Mouse (Mus musculus) embryonic fibroblast, embryonic 13.5 days (primary cell): ENCODE results near the gene Cracr2a. TPM values are rescaled to one million over a fixed set of nuclear protein-coding genes. Genes with fewer than 3 reads are reported as not detected.

Experiments
- H3K27ac ChIP-seq: 2 replicates; pipeline ENCODE4 v1.5.1; 2012; ENCODE audit warnings: low read length, control low read depth, inconsistent platforms; ENCODE audit not compliant: insufficient read depth
- H3K4me1 ChIP-seq: 2 replicates; pipeline ENCODE4 v1.6.1; 2011; ENCODE audit warnings: low read length; ENCODE audit not compliant: control insufficient read depth, insufficient read depth
- H3K4me3 ChIP-seq: 2 replicates; pipeline ENCODE4 v1.5.1; 2011; ENCODE audit warnings: mild to moderate bottlenecking, control low read depth, low read length; ENCODE audit not compliant: insufficient read depth
- CTCF ChIP-seq: IDR thresholded peaks from 2 replicates; pipeline ENCODE4 v1.5.1; 2011; ENCODE audit warnings: mild to moderate bottlenecking, control low read depth, low read length, moderate library complexity, borderline replicate concordance; ENCODE audit not compliant: insufficient read depth
- POLR2A ChIP-seq: IDR thresholded peaks from 2 replicates; pipeline ENCODE4 v1.6.1; 2011; ENCODE audit warnings: low read depth, mild to moderate bottlenecking, control low read depth, low read length, moderate library complexity
- polyA plus RNA-seq: library from polyadenylated mRNA; stranded (reverse); fragments of >200 nt; gene quantifications from 2 replicates; pipeline ENCODE4 v1.2.4, GENCODE M21; 2011; ENCODE audit warnings: low read depth; ENCODE audit not compliant: missing spikeins, insufficient read length

Cracr2a gene
- polyA plus RNA-seq, 1 experiment, result 0.72 TPM

DNA sequence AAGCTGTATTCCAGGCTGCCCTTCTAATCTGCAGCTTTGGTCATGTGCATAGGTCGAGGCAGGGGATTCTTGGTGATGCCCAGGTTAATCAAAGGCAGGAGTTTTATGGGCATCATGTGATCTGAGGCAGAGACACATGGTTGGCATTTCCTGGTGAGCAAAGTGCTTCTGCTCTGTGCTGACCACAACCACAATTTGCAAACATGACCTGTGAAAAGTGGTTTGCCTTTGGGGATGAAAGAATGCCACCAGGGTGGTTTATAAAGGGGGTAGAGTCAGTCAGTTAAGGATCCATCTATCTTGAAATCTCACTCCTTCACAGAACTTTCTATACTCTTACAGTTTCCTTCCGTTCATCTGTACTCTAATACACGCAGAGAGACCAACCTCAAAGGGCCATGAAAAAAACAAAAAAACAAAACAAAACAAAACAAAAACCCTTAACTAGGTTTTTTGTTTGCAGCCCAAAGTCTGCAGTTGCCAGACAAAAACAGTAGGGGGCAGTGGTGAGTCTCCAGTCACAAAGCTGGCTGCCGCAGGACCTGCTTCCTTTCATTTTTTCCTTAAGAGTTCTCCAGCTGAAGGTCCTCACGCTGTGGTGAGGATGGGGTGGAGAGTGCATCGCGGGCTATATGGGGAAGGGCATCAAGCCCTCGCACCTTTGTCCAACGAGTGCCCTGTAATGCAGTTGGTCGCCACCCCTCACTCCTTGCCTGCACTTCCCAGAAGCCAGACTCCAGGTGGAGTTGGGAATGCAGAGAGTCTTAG, 56.3 kb downstream of the Cracr2a start:
- H3K4me1 ChIP-seq, result no peaks in the 10 kb centered on the region
- TF ChIP-seq CTCF (no peak), POLR2A (no peak)

DNA sequence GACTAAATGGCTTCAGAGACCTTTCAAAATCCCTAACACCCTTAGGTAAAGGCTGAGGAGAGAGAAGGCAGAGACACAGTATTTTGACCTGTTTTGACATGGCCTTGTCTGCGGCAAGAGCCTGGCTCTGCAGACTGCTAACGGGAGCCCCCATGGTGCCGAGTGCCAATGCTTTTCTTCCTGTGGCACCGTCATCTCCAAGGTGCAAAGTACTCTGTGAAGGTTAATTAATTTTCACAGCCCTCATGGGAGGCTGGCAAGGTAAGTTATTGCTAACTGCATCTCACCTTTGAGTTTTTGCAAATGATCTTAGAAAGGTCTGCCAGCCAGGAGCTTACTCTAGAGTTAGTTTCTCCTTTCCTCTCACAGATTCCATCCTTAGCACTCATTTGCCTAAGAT, 57.5 kb downstream of the Cracr2a start:
- H3K27ac ChIP-seq, result no peak overlapping the region
- TF ChIP-seq POLR2A (no peak), CTCF (no peak)
- no peaks in the 10 kb centered on the region for H3K4me1 ChIP-seq
- H3K4me3 ChIP-seq, result no peak overlapping the region

More for the DNA sequence above, 56.3 kb downstream of the Cracr2a start:
- Histone ChIP-seq H3K4me3 (no peak overlapping the region), H3K27ac (no peak overlapping the region)

GRCm38 (mm10) chr6:127625135-127625534, 64.0 kb downstream of the Cracr2a start:
- no peak overlapping the region for H3K4me3 ChIP-seq
- H3K4me1 ChIP-seq, result no peaks in the 10 kb centered on the region
- no peak for TF ChIP-seq CTCF
- TF ChIP-seq POLR2A, result no peak
- no peak overlapping the region for H3K27ac ChIP-seq

GRCm38 (mm10) chr6:127627453-127627852, 66.3 kb downstream of the Cracr2a start:
- no peak overlapping the region for H3K27ac ChIP-seq
- H3K4me1 ChIP-seq, result no peaks in the 10 kb centered on the region
- H3K4me3 ChIP-seq, result no peak overlapping the region
- TF ChIP-seq POLR2A, result no peak
- no peak for TF ChIP-seq CTCF

GRCm38 (mm10) chr6:127629249-127629648, 68.1 kb downstream of the Cracr2a start:
- no peak overlapping the region for H3K27ac ChIP-seq
- no peak for TF ChIP-seq CTCF
- TF ChIP-seq POLR2A, result no peak
- H3K4me1 ChIP-seq, result no peaks in the 10 kb centered on the region
- H3K4me3 ChIP-seq, result no peak overlapping the region

GRCm38 (mm10) chr6:127634858-127635257, 73.7 kb downstream of the Cracr2a start:
- TF ChIP-seq CTCF, result no peak
- TF ChIP-seq POLR2A, result no peak
- Histone ChIP-seq H3K4me3 (no peak overlapping the region), H3K4me1 (peaks cover 3% of the 10 kb centered on the region), H3K27ac (no peak overlapping the region)

GRCm38 (mm10) chr6:127635462-127636189, 74.5 kb downstream of the Cracr2a start:
- TF ChIP-seq POLR2A (no peak), CTCF (no peak)
- H3K4me1 ChIP-seq, result peaks cover 3% of the 10 kb centered on the region

DNA sequence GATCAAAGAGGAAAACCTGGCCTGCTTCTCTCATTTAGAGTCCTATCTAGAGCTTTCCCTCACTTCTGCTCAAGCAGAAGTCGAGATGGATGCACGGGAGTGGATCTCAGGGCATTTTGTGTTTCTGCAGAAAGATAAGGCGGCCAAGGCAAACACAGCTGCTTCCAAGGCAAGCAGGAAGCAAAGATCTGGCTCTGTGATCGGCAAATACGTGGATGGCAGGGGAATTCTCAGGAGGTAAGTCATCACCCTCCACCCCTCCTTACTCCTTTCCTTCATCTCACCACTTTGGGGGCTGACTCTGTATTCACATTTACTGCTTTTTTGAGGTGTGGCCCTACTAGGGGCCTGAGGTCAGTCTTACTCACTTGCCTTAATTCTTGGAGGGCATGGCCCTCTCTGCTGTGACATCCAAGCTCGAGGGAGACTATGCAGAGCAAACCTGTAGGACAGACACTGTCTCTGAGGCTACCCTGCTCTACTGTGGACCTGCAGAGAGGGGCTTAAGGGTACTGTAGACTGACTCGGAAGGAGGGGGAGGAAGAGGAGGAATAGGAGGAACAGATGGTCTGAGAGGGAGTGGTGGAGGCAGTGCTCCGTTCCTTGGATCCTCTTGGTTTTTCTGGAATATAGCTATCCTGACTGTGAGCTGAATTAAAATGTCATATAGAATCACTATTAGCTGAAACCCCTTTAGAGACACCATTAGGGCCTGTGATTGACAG, 80.1 kb downstream of the Cracr2a start:
- no peak overlapping the region for H3K4me3 ChIP-seq
- H3K27ac ChIP-seq, result 0 out of 2 replicates have a peak overlapping the region, but pooled peaks have one; percentile 27
- peaks cover 7% of the 10 kb centered on the region; the same call in 1 of the 2 replicates for H3K4me1 ChIP-seq
- no peak for TF ChIP-seq CTCF

More at GRCm38 (mm10) chr6:127635462-127636189, 74.5 kb downstream of the Cracr2a start:
- no peak overlapping the region for H3K27ac ChIP-seq
- H3K4me3 ChIP-seq, result no peak overlapping the region

DNA sequence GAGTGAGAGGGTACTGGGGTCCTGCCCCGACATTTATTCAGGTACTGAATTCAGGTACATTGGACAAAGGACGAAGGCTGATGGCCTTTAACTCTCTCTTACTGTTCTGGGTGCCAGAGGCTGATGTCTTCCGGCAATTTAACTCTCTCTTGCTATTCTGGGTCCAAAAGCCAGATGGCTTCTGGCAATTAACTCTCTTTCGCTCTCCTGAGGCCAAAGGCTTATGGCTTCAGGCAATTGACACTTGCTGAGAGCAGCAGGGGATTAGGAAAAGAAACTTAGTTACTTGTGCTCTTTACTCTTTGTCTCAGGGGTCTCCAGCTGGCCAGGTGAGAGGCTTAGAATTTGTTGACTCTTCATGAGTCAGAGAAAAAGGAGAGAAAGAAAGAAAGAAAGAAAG, 94.8 kb downstream of the Cracr2a start:
- Histone ChIP-seq H3K4me3 (no peak overlapping the region), H3K27ac (no peak overlapping the region), H3K4me1 (no peaks in the 10 kb centered on the region)
- TF ChIP-seq POLR2A (no peak), CTCF (no peak)

DNA sequence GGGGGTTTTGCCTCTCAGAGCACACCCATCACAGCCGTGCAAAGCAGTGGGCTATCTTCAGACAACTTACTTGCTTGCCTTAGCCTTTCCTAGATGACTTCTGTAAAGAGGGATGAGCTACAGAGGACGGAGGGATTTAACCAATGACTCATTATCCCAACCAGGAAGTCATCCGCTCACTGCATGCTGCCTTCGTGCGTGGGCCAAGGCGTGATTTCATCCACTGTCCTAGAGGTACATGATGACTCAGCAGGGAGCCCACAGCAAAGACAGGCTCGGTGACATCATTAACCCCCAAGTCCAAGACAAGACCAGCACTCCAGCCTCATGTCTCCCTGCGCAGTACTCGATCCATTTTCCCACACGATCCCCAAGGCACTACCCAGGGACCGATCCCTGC, 96.0 kb downstream of the Cracr2a start:
- no peak overlapping the region for H3K27ac ChIP-seq
- no peaks in the 10 kb centered on the region for H3K4me1 ChIP-seq
- no peak overlapping the region for H3K4me3 ChIP-seq
- no peak for TF ChIP-seq CTCF
- TF ChIP-seq POLR2A, result no peak
